Mouse (Mus musculus) MEL (cell line): ENCODE results near the gene Gm20671.

Experiments used
- CHD2 ChIP-seq: IDR thresholded peaks from 2 replicates; pipeline ENCODE4 v1.6.1; 2011; ENCODE audit warnings: low read length, improper control_type of control experiment
- CTCF ChIP-seq, 3 experiments: IDR thresholded peaks in 2 of 3; conservative IDR thresholded peaks in 1 of 3; 2 replicates each; pipeline ENCODE4 v1.5.1; 2011 to 2012; ENCODE audit warnings: low read length in 3 of 3, low read depth in 2 of 3, mild to moderate bottlenecking in 2 of 3, improper control_type of control experiment in 1 of 3, inconsistent platforms in 1 of 3, mixed read lengths in 1 of 3, moderate library complexity in 1 of 3; ENCODE audit not compliant: control insufficient read depth in 1 of 3, insufficient read depth in 1 of 3, poor library complexity in 1 of 3, severe bottlenecking in 1 of 3
- EP300 ChIP-seq, 2 experiments: IDR thresholded peaks; 2 replicates each; pipeline ENCODE4 v1.6.1; 2011; ENCODE audit warnings: improper control_type of control experiment in 2 of 2, low read length in 2 of 2, low read depth in 1 of 2, mild to moderate bottlenecking in 1 of 2
- MAZ ChIP-seq: IDR thresholded peaks from 2 replicates; pipeline ENCODE4 v1.6.1; 2012; ENCODE audit warnings: low read depth, mild to moderate bottlenecking, inconsistent platforms, low read length, improper control_type of control experiment
- MXI1 ChIP-seq: IDR thresholded peaks from 2 replicates; pipeline ENCODE4 v1.6.1; 2011; ENCODE audit warnings: mild to moderate bottlenecking, low read depth, low read length, improper control_type of control experiment
- MYC ChIP-seq: IDR thresholded peaks from 2 replicates; pipeline ENCODE4 v1.6.1; 2011; ENCODE audit warnings: low read depth, mild to moderate bottlenecking, low read length, improper control_type of control experiment, moderate library complexity
- POLR2A ChIP-seq, 2 experiments: IDR thresholded peaks; 2 replicates each; pipeline ENCODE4 v1.6.1; 2011 to 2012; ENCODE audit warnings: low read length in 2 of 2, mild to moderate bottlenecking in 2 of 2, control low read depth in 1 of 2, improper control_type of control experiment in 1 of 2, low read depth in 1 of 2, moderate library complexity in 1 of 2; ENCODE audit not compliant: control insufficient read depth in 1 of 2, insufficient read depth in 1 of 2, poor library complexity in 1 of 2
- SMC3 ChIP-seq: IDR thresholded peaks from 2 replicates; pipeline ENCODE4 v1.6.1; 2011; ENCODE audit warnings: low read depth, low read length, improper control_type of control experiment
- TAL1 ChIP-seq: IDR thresholded peaks from 2 replicates; pipeline ENCODE4 v1.6.1; 2012; ENCODE audit warnings: mild to moderate bottlenecking, inconsistent platforms, low read length, moderate library complexity, mixed read lengths
- TCF12 ChIP-seq: IDR thresholded peaks from 2 replicates; pipeline ENCODE4 v1.6.1; 2014; ENCODE audit warnings: low read depth, mild to moderate bottlenecking, inconsistent platforms, low read length, improper control_type of control experiment, moderate library complexity
- ZNF384 ChIP-seq: IDR thresholded peaks from 2 replicates; pipeline ENCODE4 v1.6.1; 2012; ENCODE audit warnings: low read depth, mild to moderate bottlenecking, inconsistent platforms, low read length, improper control_type of control experiment

DNA sequence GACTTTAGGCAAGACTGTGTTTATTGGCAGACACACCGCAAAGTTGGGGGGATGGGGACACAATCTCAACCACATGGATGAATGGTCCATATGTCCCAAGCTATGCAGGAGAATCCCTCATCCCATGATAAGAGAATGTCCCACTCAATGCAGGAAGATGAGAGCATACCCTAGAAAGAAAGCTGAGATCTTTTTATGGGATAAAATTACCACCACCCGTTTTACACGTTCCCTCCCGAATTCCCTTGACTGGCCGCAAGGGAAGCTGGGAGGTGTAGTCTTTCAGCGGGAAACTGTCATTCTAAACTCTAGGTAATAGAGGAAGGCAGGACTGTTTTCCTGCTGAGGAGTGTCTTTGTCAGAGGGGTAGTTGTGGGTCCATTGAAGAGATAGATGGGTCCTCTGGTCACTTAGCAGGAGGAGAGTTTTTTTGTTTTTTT is 30.9 kb upstream of the Gm20671 start:
- TF ChIP-seq SMC3 (no peak), ZNF384 (peak; percentile 87), EP300 (IDR thresholded peaks at IDR 0.05; ENCODE audit: low read depth in 1 of 2, low read length in 2 of 2) (no peak), CTCF (IDR thresholded peaks at IDR 0.05 in 2 of 3, conservative IDR thresholded peaks at IDR 0.05 in 1 of 3; ENCODE audit: control insufficient read depth in 1 of 3, insufficient read depth in 1 of 3, low read depth in 2 of 3, low read length in 3 of 3, poor library complexity in 1 of 3, severe bottlenecking in 1 of 3) (no peak), MAZ (no peak), POLR2A (IDR thresholded peaks at IDR 0.05; ENCODE audit: control insufficient read depth in 1 of 2, insufficient read depth in 1 of 2, low read depth in 1 of 2, low read length in 2 of 2, poor library complexity in 1 of 2) (peak in 1 of 2 experiments; percentile 49; a peak in 1 of 4 replicates), MXI1 (peak; percentile 62; the same call in 1 of the 2 replicates), CHD2 (no peak), TAL1 (no peak), TCF12 (no peak), MYC (peak; percentile 82; the same call in 1 of the 2 replicates)
